Mouse (Mus musculus): ENCODE data around the gene 1700003E16Rik. TPM values are rescaled to one million over a fixed set of nuclear protein-coding genes. Genes with fewer than 3 reads are reported as not detected.

Gene 1700003E16Rik
- polyA plus RNA-seq, 1 experiment = 1.9 TPM

- H3K4me2 ChIP-seq (ENCODE audit: low read depth) = no peak overlapping the region
Measured at GRCm38 (mm10) chr6:83140044-83140443, 16.2 kb upstream of the 1700003E16Rik start.

DNA sequence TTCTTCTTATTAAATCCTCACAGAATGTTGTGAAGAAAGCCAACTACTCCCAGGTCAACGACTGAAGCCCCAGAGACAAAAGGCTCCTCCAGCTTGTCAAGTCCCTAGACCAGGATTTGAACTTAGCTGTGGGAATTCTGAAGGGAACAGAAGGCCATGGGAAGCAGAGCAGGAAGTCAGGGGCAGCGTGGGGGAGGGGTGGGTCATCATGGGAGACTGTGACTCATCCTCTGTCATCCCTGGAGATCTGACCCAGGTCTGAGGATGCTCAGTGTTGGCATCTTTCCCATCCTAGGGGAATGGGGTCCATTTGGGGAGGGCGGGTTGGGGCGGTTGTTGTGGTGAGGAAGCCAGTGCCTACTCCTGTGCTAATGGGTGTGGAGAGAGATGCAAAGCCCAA, 14.6 kb upstream of the 1700003E16Rik start:
- Histone ChIP-seq H3ac (ENCODE audit: control insufficient read depth, insufficient read length) (no peak overlapping the region), H3K79me2 (ENCODE audit: control insufficient read depth, insufficient read depth) (peaks cover 52% of the 10 kb centered on the region), H3K27me3 (ENCODE audit: control insufficient read depth, insufficient read depth, insufficient read length) (no peaks in the 10 kb centered on the region), H3K4me3 (peak overlapping the region; percentile 17), H3K36me3 (ENCODE audit: control insufficient read depth, insufficient read depth) (peaks cover under 1% of the 10 kb centered on the region), H3K4me2 (ENCODE audit: low read depth) (peak overlapping the region; percentile 72)
- no peak for TF ChIP-seq SRF (IDR thresholded peaks at IDR 0.05; ENCODE audit: control insufficient read depth, insufficient read length, low read depth)
- TF ChIP-seq MYOD1 (IDR thresholded peaks at IDR 0.05; ENCODE audit: control insufficient read depth in 1 of 3, insufficient read length in 2 of 3, low read depth in 2 of 3) = no peak
- peak; percentile 11 for TF ChIP-seq POLR2AphosphoS2 (IDR thresholded peaks at IDR 0.05; ENCODE audit: insufficient read length, low read depth)

More at GRCm38 (mm10) chr6:83140044-83140443, 16.2 kb upstream of the 1700003E16Rik start:
- H3K27me3 ChIP-seq (ENCODE audit: control insufficient read depth, insufficient read depth, insufficient read length) = no peaks in the 10 kb centered on the region
- no peak overlapping the region for H3ac ChIP-seq (ENCODE audit: control insufficient read depth, insufficient read length)
- peaks cover 55% of the 10 kb centered on the region for H3K79me2 ChIP-seq (ENCODE audit: control insufficient read depth, insufficient read depth)
- H3K36me3 ChIP-seq (ENCODE audit: control insufficient read depth, insufficient read depth) = no peaks in the 10 kb centered on the region
- TF ChIP-seq MAX (IDR thresholded peaks at IDR 0.05; ENCODE audit: low read depth) (no peak), USF1 (IDR thresholded peaks at IDR 0.05; ENCODE audit: low read depth) (no peak)
- H3K4me3 ChIP-seq = no peak overlapping the region

GRCm38 (mm10) chr6:83142211-83142731, 13.9 kb upstream of the 1700003E16Rik start:
- Histone ChIP-seq H3K36me3 (ENCODE audit: control insufficient read depth, insufficient read depth) (peaks cover 3% of the 10 kb centered on the region), H3ac (ENCODE audit: control insufficient read depth, insufficient read length) (no peak overlapping the region), H3K4me3 (peak overlapping the region; percentile 17)

DNA sequence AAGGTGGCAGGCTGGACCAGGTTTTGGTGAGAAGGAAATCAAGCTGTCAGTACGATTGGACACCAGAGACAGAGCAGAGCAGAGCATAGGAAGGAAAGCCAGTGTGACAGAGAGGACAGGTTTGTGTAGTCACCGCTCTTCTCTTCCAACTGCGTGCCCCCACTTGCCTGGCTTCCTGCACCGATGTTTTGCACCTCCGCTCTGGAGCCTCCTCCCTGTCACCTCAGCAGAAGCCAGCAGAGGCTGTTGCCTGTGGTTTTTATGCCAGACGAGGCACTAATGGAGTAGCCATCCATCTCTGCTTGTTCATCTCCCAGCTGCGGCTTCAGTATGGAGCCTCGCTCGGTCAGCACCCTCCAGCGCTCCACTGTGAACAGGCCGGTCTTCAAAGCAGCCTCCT, 13.3 kb upstream of the 1700003E16Rik start:
- H3K4me3 ChIP-seq = peak overlapping the region; percentile 17
- TF ChIP-seq USF1 (IDR thresholded peaks at IDR 0.05; ENCODE audit: low read depth) (no peak), TCF3 (IDR thresholded peaks at IDR 0.05; ENCODE audit: insufficient read length, low read depth) (no peak), REST (IDR thresholded peaks at IDR 0.05; ENCODE audit: insufficient read depth, insufficient read length) (no peak), E2F4 (IDR thresholded peaks at IDR 0.05; ENCODE audit: insufficient read depth) (no peak), TCF12 (IDR thresholded peaks at IDR 0.05; ENCODE audit: insufficient read depth, poor library complexity, severe bottlenecking) (no peak), MAX (IDR thresholded peaks at IDR 0.05; ENCODE audit: low read depth) (no peak), CEBPB (IDR thresholded peaks at IDR 0.05; ENCODE audit: insufficient read depth, poor library complexity, severe bottlenecking) (no peak), MYOD1 (IDR thresholded peaks at IDR 0.05; ENCODE audit: control insufficient read depth in 1 of 3, insufficient read length in 2 of 3, low read depth in 2 of 3) (no peak), POLR2AphosphoS2 (IDR thresholded peaks at IDR 0.05; ENCODE audit: insufficient read length, low read depth) (no peak), MYOG (IDR thresholded peaks at IDR 0.05; ENCODE audit: control insufficient read depth in 1 of 3, insufficient read depth in 1 of 3, insufficient read length in 2 of 3, low read depth in 2 of 3) (no peak), SRF (IDR thresholded peaks at IDR 0.05; ENCODE audit: control insufficient read depth, insufficient read length, low read depth) (no peak), POLR2A (IDR thresholded peaks at IDR 0.05; ENCODE audit: insufficient read length, low read depth) (no peak)

More at GRCm38 (mm10) chr6:83142211-83142731, 13.9 kb upstream of the 1700003E16Rik start:
- peak overlapping the region; percentile 72 for H3K4me2 ChIP-seq (ENCODE audit: low read depth)
- H3K79me2 ChIP-seq (ENCODE audit: control insufficient read depth, insufficient read depth) = peaks cover 52% of the 10 kb centered on the region
- no peak for TF ChIP-seq SRF (IDR thresholded peaks at IDR 0.05; ENCODE audit: control insufficient read depth, insufficient read length, low read depth)
- no peak for TF ChIP-seq MYOG (IDR thresholded peaks at IDR 0.05; ENCODE audit: control insufficient read depth in 1 of 3, insufficient read depth in 1 of 3, insufficient read length in 2 of 3, low read depth in 2 of 3)
- no peak for TF ChIP-seq TCF3 (IDR thresholded peaks at IDR 0.05; ENCODE audit: insufficient read length, low read depth)
- TF ChIP-seq MYOD1 (IDR thresholded peaks at IDR 0.05; ENCODE audit: control insufficient read depth in 1 of 3, insufficient read length in 2 of 3, low read depth in 2 of 3) = peak in 1 of 3 experiments; percentile 6
- no peak for TF ChIP-seq CEBPB (IDR thresholded peaks at IDR 0.05; ENCODE audit: insufficient read depth, poor library complexity, severe bottlenecking)
- no peak for TF ChIP-seq REST (IDR thresholded peaks at IDR 0.05; ENCODE audit: insufficient read depth, insufficient read length)
- no peak for TF ChIP-seq TCF12 (IDR thresholded peaks at IDR 0.05; ENCODE audit: insufficient read depth, poor library complexity, severe bottlenecking)
- peak; percentile 26 for TF ChIP-seq POLR2A (IDR thresholded peaks at IDR 0.05; ENCODE audit: insufficient read length, low read depth)
- TF ChIP-seq MAX (IDR thresholded peaks at IDR 0.05; ENCODE audit: low read depth) = no peak
- TF ChIP-seq USF1 (IDR thresholded peaks at IDR 0.05; ENCODE audit: low read depth) = peak; percentile 49
- TF ChIP-seq E2F4 (IDR thresholded peaks at IDR 0.05; ENCODE audit: insufficient read depth) = no peak
- TF ChIP-seq POLR2AphosphoS2 (IDR thresholded peaks at IDR 0.05; ENCODE audit: insufficient read length, low read depth) = peak; percentile 75
- H3K27me3 ChIP-seq (ENCODE audit: control insufficient read depth, insufficient read depth, insufficient read length) = no peaks in the 10 kb centered on the region

GRCm38 (mm10) chr6:83145209-83145608, 11.0 kb upstream of the 1700003E16Rik start:
- H3K27me3 ChIP-seq (ENCODE audit: control insufficient read depth, insufficient read depth, insufficient read length) = no peaks in the 10 kb centered on the region
- no peak overlapping the region for H3ac ChIP-seq (ENCODE audit: control insufficient read depth, insufficient read length)
- H3K4me3 ChIP-seq = no peak overlapping the region
- TF ChIP-seq REST (IDR thresholded peaks at IDR 0.05; ENCODE audit: insufficient read depth, insufficient read length) (no peak), SRF (IDR thresholded peaks at IDR 0.05; ENCODE audit: control insufficient read depth, insufficient read length, low read depth) (no peak), USF1 (IDR thresholded peaks at IDR 0.05; ENCODE audit: low read depth) (no peak), POLR2AphosphoS2 (IDR thresholded peaks at IDR 0.05; ENCODE audit: insufficient read length, low read depth) (no peak), MYOD1 (IDR thresholded peaks at IDR 0.05; ENCODE audit: control insufficient read depth in 1 of 3, insufficient read length in 2 of 3, low read depth in 2 of 3) (no peak), MAX (IDR thresholded peaks at IDR 0.05; ENCODE audit: low read depth) (no peak), TCF12 (IDR thresholded peaks at IDR 0.05; ENCODE audit: insufficient read depth, poor library complexity, severe bottlenecking) (no peak), TCF3 (IDR thresholded peaks at IDR 0.05; ENCODE audit: insufficient read length, low read depth) (no peak), MYOG (IDR thresholded peaks at IDR 0.05; ENCODE audit: control insufficient read depth in 1 of 3, insufficient read depth in 1 of 3, insufficient read length in 2 of 3, low read depth in 2 of 3) (no peak), E2F4 (IDR thresholded peaks at IDR 0.05; ENCODE audit: insufficient read depth) (no peak), CEBPB (IDR thresholded peaks at IDR 0.05; ENCODE audit: insufficient read depth, poor library complexity, severe bottlenecking) (no peak), POLR2A (IDR thresholded peaks at IDR 0.05; ENCODE audit: insufficient read length, low read depth) (no peak)
- H3K4me2 ChIP-seq (ENCODE audit: low read depth) = peak overlapping the region; percentile 31
- peaks cover 31% of the 10 kb centered on the region for H3K79me2 ChIP-seq (ENCODE audit: control insufficient read depth, insufficient read depth)
- H3K36me3 ChIP-seq (ENCODE audit: control insufficient read depth, insufficient read depth) = peaks cover 8% of the 10 kb centered on the region

More for the DNA sequence above, 13.3 kb upstream of the 1700003E16Rik start:
- Histone ChIP-seq H3K79me2 (ENCODE audit: control insufficient read depth, insufficient read depth) (peaks cover 52% of the 10 kb centered on the region), H3K4me2 (ENCODE audit: low read depth) (peak overlapping the region; percentile 72), H3ac (ENCODE audit: control insufficient read depth, insufficient read length) (no peak overlapping the region), H3K27me3 (ENCODE audit: control insufficient read depth, insufficient read depth, insufficient read length) (no peaks in the 10 kb centered on the region), H3K36me3 (ENCODE audit: control insufficient read depth, insufficient read depth) (peaks cover 3% of the 10 kb centered on the region)

All from myocyte (in vitro differentiated cells).